Mouse (Mus musculus) cerebellum, postnatal 14 days (tissue): ENCODE data around the gene Grpel1.

Experiments
- DNase-seq, 2 experiments: peaks; one replicate each; pipeline ENCODE4 v3.0.0; 2021; ENCODE audit warnings: mixed read lengths in 2 of 2

Grpel1 gene

DNA sequence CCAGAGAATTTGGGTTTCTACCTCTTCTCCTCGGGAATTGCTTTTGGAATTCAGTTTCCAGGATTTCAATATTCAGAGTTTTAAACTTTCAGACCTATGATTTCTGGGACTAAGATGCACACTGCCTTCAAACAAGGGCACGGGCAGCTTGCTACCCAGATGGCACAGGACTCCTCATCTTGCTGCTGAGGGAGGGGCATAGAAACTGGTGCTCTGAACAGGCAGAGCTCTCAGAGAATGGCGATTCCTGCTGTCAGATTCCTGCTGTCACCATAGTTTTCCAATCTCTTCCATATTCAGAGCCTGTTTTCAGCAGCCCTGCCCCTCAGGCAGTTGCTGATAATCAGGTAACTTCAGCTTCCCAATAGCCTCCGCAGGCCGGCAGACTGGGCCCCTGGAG lies 50.8 kb downstream of the Grpel1 start:
- DNase-seq = no peak

DNA sequence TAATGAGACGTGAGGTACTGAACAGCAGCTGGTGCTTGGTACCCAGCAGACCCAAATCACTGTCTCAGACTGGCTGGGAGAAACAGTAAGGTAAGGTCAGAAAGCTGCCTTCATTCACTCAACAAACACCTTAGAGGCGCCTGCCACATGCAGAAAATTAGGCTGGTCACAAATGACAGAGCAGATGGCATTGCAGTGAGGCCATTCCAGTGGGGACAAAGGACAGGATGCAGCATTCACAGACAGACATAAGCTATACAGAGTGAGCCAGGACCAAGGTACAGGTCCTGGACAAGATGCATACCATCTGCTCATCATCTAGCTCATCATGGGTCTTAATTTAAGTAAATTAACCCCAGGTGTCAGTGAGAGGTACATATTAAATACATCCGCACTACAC lies 52.8 kb downstream of the Grpel1 start:
- no peak for DNase-seq

- DNase-seq = no peak
Observed at GRCm38 (mm10) chr5:36519751-36520150, 55.0 kb downstream of the Grpel1 start.

DNA sequence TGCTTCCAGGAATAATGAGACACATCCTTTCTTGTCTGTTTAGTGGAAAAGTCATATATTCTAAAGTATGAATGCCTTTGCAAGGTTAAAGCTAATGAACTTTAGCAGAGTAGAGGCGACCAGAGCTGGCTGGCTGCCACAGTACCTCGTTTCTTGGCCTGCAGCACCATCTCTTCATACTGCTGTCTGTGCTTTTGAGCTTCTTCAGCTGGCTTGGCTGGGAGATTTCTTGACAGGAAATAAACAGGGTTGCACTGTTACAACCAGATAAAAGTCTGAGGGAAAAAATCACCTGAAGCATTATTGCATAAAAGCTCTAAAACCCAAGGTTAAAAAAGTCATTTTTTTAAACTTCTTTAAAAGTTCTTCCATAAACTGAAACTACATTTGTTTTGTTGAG lies 58.0 kb downstream of the Grpel1 start:
- DNase-seq = no peak

GRCm38 (mm10) chr5:36523219-36523703 lies 58.5 kb downstream of the Grpel1 start:
- DNase-seq = no peak
